Mouse (Mus musculus) A20 (cell line): ENCODE measurements at regions not wholly inside any gene's neighbourhood (a gene's known extent, or its start where the extent isn't known, plus 50 kb on each side); places are given as distances from the start of the nearest gene placed in this dataset.

Source experiments
- DNase-seq: peaks from one replicate; pipeline ENCODE4 v3.0.0-alpha.2; 2011; ENCODE audit warnings: low read depth, low spot score

GRCm38 (mm10) chr11:111280769-111281168 is 214.8 kb downstream of the Kcnj2 start:
- DNase-seq, result no peak

GRCm38 (mm10) chr11:111281237-111282160 is 215.5 kb downstream of the Kcnj2 start:
- no peak for DNase-seq

- DNase-seq, result no peak
These were observed 216.3 kb downstream of the Kcnj2 start for GRCm38 (mm10) chr11:111282283-111282682.

- DNase-seq, result no peak
These were observed 224.6 kb downstream of the Kcnj2 start for GRCm38 (mm10) chr11:111290537-111290936.

GRCm38 (mm10) chr11:111296309-111296721 is 230.4 kb downstream of the Kcnj2 start:
- DNase-seq, result no peak

- DNase-seq, result no peak
These were observed 246.8 kb downstream of the Kcnj2 start for GRCm38 (mm10) chr11:111312802-111313201.

- DNase-seq, result no peak
These were observed 247.6 kb downstream of the Kcnj2 start for GRCm38 (mm10) chr11:111313566-111313965.

- no peak for DNase-seq
These were observed 255.6 kb downstream of the Kcnj2 start for GRCm38 (mm10) chr11:111321576-111321975.

- DNase-seq, result no peak
These were observed 258.6 kb downstream of the Kcnj2 start for GRCm38 (mm10) chr11:111324453-111325010.

- DNase-seq, result no peak
These were observed 261.0 kb downstream of the Kcnj2 start for GRCm38 (mm10) chr11:111326915-111327314.

- DNase-seq, result no peak
These were observed 262.3 kb downstream of the Kcnj2 start for GRCm38 (mm10) chr11:111328258-111328657.

- DNase-seq, result no peak
These were observed 265.6 kb downstream of the Kcnj2 start for GRCm38 (mm10) chr11:111331592-111331991.

GRCm38 (mm10) chr11:111333021-111333420 is 267.1 kb downstream of the Kcnj2 start:
- DNase-seq, result no peak

- DNase-seq, result no peak
These were observed 281.6 kb downstream of the Kcnj2 start for GRCm38 (mm10) chr11:111347562-111347961.

- no peak for DNase-seq
These were observed 284.1 kb downstream of the Kcnj2 start for GRCm38 (mm10) chr11:111350028-111350427.

GRCm38 (mm10) chr11:111363363-111363762 is 297.4 kb downstream of the Kcnj2 start:
- DNase-seq, result no peak

- no peak for DNase-seq
These were observed 311.2 kb downstream of the Kcnj2 start for GRCm38 (mm10) chr11:111377165-111377564.

GRCm38 (mm10) chr11:111379842-111380241 is 313.9 kb downstream of the Kcnj2 start:
- DNase-seq, result no peak

- no peak for DNase-seq
These were observed 332.7 kb downstream of the Kcnj2 start for GRCm38 (mm10) chr11:111398706-111399105.

GRCm38 (mm10) chr11:111409266-111409665 is 343.3 kb downstream of the Kcnj2 start:
- DNase-seq, result no peak

GRCm38 (mm10) chr11:111424871-111425270 is 358.9 kb downstream of the Kcnj2 start:
- DNase-seq, result no peak

- DNase-seq, result no peak
These were observed 360.8 kb downstream of the Kcnj2 start for GRCm38 (mm10) chr11:111426715-111427114.

- no peak for DNase-seq
These were observed 376.3 kb downstream of the Kcnj2 start for GRCm38 (mm10) chr11:111442257-111442656.
